Mouse (Mus musculus) liver, embryonic 11.5 days (tissue): ENCODE results near the gene Emx2. TPM values are rescaled to one million over a fixed set of nuclear protein-coding genes. Genes with fewer than 3 reads are reported as not detected.

Experiments
- ATAC-seq: fragments of 200-750 bp; cut with Nextera tagmentation; replicated peaks from 2 replicates; pipeline ENCODE4 v1.8.0; 2017; ENCODE audit warnings: moderate number of reproducible peaks, mild to moderate bottlenecking, moderate TSS enrichment, moderate library complexity; ENCODE audit not compliant: low FRiP score
- DNase-seq: peaks from one replicate; pipeline ENCODE4 v3.0.0-alpha.2; 2017; ENCODE audit warnings: low spot score
- H3K27ac ChIP-seq: fragments of 300-500 bp; sonication (generic); 2 replicates; pipeline ENCODE4 v1.5.1; 2014; ENCODE audit warnings: mild to moderate bottlenecking, low read depth, low read length, control low read depth
- H3K27me3 ChIP-seq: fragments of 300-500 bp; sonication (generic); replicated peaks from 2 replicates; pipeline ENCODE4 v1.6.1; 2014; ENCODE audit warnings: low read length, mixed read lengths; ENCODE audit not compliant: control insufficient read depth, insufficient read depth
- H3K36me3 ChIP-seq: fragments of 300-500 bp; sonication (generic); 2 replicates; pipeline ENCODE4 v1.6.1; 2014; ENCODE audit warnings: mild to moderate bottlenecking, low read length, moderate library complexity, mixed read lengths; ENCODE audit not compliant: control insufficient read depth, insufficient read depth
- H3K4me1 ChIP-seq: fragments of 300-500 bp; sonication (generic); replicated peaks from 2 replicates; pipeline ENCODE4 v1.6.1; 2014; ENCODE audit warnings: low read length, mixed read lengths; ENCODE audit not compliant: control insufficient read depth, insufficient read depth
- H3K4me2 ChIP-seq: fragments of 300-500 bp; sonication (generic); 2 replicates; pipeline ENCODE4 v1.6.1; 2014; ENCODE audit warnings: mild to moderate bottlenecking, control low read depth, moderate library complexity
- H3K4me3 ChIP-seq: fragments of 300-500 bp; sonication (generic); 2 replicates; pipeline ENCODE4 v1.5.1; 2014; ENCODE audit warnings: low read depth, low read length, control low read depth
- H3K9ac ChIP-seq: fragments of 300-500 bp; sonication (generic); 2 replicates; pipeline ENCODE4 v1.6.1; 2014; ENCODE audit warnings: low read depth, low read length, control low read depth
- H3K9me3 ChIP-seq: fragments of 300-500 bp; sonication (generic); 2 replicates; pipeline ENCODE4 v1.6.1; 2016; ENCODE audit warnings: low read length, inconsistent platforms, mixed read lengths; ENCODE audit not compliant: control insufficient read depth
- WGBS: fragments of 180-500 bp; shearing (Covaris S2); extraction: QIAGEN DNeasy Blood & Tissue Kit; methylation state at CpG from one replicate; pipeline ENCODE4 v1.1.7; 2014; 5-methylcytosine and 5-hydroxymethylcytosine counted together
- polyA plus RNA-seq: library from polyadenylated mRNA; unstranded; fragments of >200 nt; fragmentation: Nextera tagmentation; extraction: Ambion mirVana; gene quantifications from 2 replicates; pipeline ENCODE4 v1.2.1, GENCODE M21; 2014

The Emx2 gene
- polyA plus RNA-seq, 1 experiment from 2014 or later = 0.29 TPM

- ATAC-seq (no peak), DNase-seq (no peak)
- Histone ChIP-seq H3K4me2 (no peak overlapping the region; the same call in 1 of the 2 replicates), H3K4me1 (no peaks in the 10 kb centered on the region), H3K27ac (no peak overlapping the region), H3K9me3 (no peaks in the 10 kb centered on the region), H3K36me3 (no peaks in the 10 kb centered on the region), H3K4me3 (no peak overlapping the region), H3K27me3 (peaks cover 87% of the 10 kb centered on the region), H3K9ac (no peak overlapping the region)
- WGBS = 3% methylated on average over 31 of the region's 31 CpGs
Measured at GRCm38 (mm10) chr19:59451441-59451951, 6.7 kb upstream of the Emx2 start.

GRCm38 (mm10) chr19:59452321-59452720, 5.9 kb upstream of the Emx2 start:
- Histone ChIP-seq H3K9me3 (no peaks in the 10 kb centered on the region), H3K9ac (no peak overlapping the region), H3K27ac (no peak overlapping the region), H3K27me3 (peaks cover 91% of the 10 kb centered on the region), H3K36me3 (no peaks in the 10 kb centered on the region), H3K4me1 (no peaks in the 10 kb centered on the region), H3K4me2 (no peak overlapping the region), H3K4me3 (no peak overlapping the region)
- DNase-seq (no peak), ATAC-seq (no peak)
- WGBS = 5% methylated on average over 4 of the region's 4 CpGs

GRCm38 (mm10) chr19:59453591-59453990, 4.6 kb upstream of the Emx2 start:
- H3K4me2 ChIP-seq = no peak overlapping the region
- ATAC-seq (no peak), DNase-seq (no peak)
- H3K4me3 ChIP-seq = no peak overlapping the region
- no peak overlapping the region for H3K9ac ChIP-seq
- H3K4me1 ChIP-seq = no peaks in the 10 kb centered on the region
- no peak overlapping the region for H3K27ac ChIP-seq
- no peaks in the 10 kb centered on the region for H3K9me3 ChIP-seq
- 16% methylated on average over 13 of the region's 13 CpGs for WGBS
- no peaks in the 10 kb centered on the region for H3K36me3 ChIP-seq
- peaks cover 98% of the 10 kb centered on the region for H3K27me3 ChIP-seq

- H3K4me2 ChIP-seq = no peak overlapping the region
- under 1% methylated on average over 18 of the region's 18 CpGs for WGBS
- no peak for ATAC-seq
- H3K27me3 ChIP-seq = peaks cover 98% of the 10 kb centered on the region
- H3K4me3 ChIP-seq = no peak overlapping the region
- H3K27ac ChIP-seq = no peak overlapping the region
- DNase-seq = no peak
- no peak overlapping the region for H3K9ac ChIP-seq
- no peaks in the 10 kb centered on the region for H3K9me3 ChIP-seq
- H3K36me3 ChIP-seq = no peaks in the 10 kb centered on the region
- no peaks in the 10 kb centered on the region for H3K4me1 ChIP-seq
Measured at GRCm38 (mm10) chr19:59454196-59454595, 4.0 kb upstream of the Emx2 start.

GRCm38 (mm10) chr19:59455671-59456070, 2.5 kb upstream of the Emx2 start:
- H3K36me3 ChIP-seq = no peaks in the 10 kb centered on the region
- H3K27ac ChIP-seq = no peak overlapping the region
- ATAC-seq (no peak), DNase-seq (no peak)
- H3K4me3 ChIP-seq = no peak overlapping the region
- H3K4me2 ChIP-seq = no peak overlapping the region
- no peaks in the 10 kb centered on the region for H3K4me1 ChIP-seq
- H3K9me3 ChIP-seq = no peaks in the 10 kb centered on the region
- peaks cover 100% of the 10 kb centered on the region for H3K27me3 ChIP-seq
- no peak overlapping the region for H3K9ac ChIP-seq
- WGBS = 8% methylated on average over 7 of the region's 7 CpGs

- Histone ChIP-seq H3K4me3 (no peak overlapping the region), H3K4me2 (no peak overlapping the region)
Measured at GRCm38 (mm10) chr19:59457011-59457945, 894 bp upstream of the Emx2 start.

GRCm38 (mm10) chr19:59458743-59459135, 567 bp downstream of the Emx2 start:
- Histone ChIP-seq H3K4me2 (peak overlapping the region; percentile 50), H3K36me3 (no peaks in the 10 kb centered on the region), H3K9ac (no peak overlapping the region), H3K4me1 (no peaks in the 10 kb centered on the region), H3K9me3 (no peaks in the 10 kb centered on the region), H3K27ac (no peak overlapping the region), H3K4me3 (peak overlapping the region; percentile 31), H3K27me3 (peaks cover 100% of the 10 kb centered on the region)
- ATAC-seq (no peak), DNase-seq (no peak)
- 2% methylated on average over 15 of the region's 15 CpGs for WGBS

More at GRCm38 (mm10) chr19:59457011-59457945, 894 bp upstream of the Emx2 start:
- Histone ChIP-seq H3K36me3 (no peaks in the 10 kb centered on the region), H3K27ac (no peak overlapping the region), H3K9me3 (no peaks in the 10 kb centered on the region), H3K27me3 (peaks cover 100% of the 10 kb centered on the region), H3K4me1 (no peaks in the 10 kb centered on the region), H3K9ac (no peak overlapping the region)
- no peak for ATAC-seq
- 5% methylated on average over 23 of the region's 23 CpGs for WGBS
- no peak for DNase-seq

- DNase-seq (peak; percentile 67), ATAC-seq (no peak; the same call in 1 of the 2 replicates)
- Histone ChIP-seq H3K4me1 (no peaks in the 10 kb centered on the region), H3K4me3 (peak overlapping the region; percentile 31), H3K27me3 (peaks cover 100% of the 10 kb centered on the region), H3K9me3 (no peaks in the 10 kb centered on the region), H3K4me2 (peak overlapping the region; percentile 50), H3K9ac (no peak overlapping the region), H3K27ac (no peak overlapping the region), H3K36me3 (no peaks in the 10 kb centered on the region)
- 1% methylated on average over 70 of the region's 75 CpGs for WGBS
Measured at GRCm38 (mm10) chr19:59459158-59459781, 1.1 kb downstream of the Emx2 start.
